Mouse (Mus musculus) gonadal fat pad, adult 2 months (tissue): ENCODE data around the gene Btf3. TPM values are rescaled to one million over a fixed set of nuclear protein-coding genes. Genes with fewer than 3 reads are reported as not detected.

Experiments
- DNase-seq: peaks from one replicate; pipeline ENCODE4 v3.0.0-alpha.2; 2012; ENCODE audit warnings: low read depth
- polyA plus RNA-seq: library from polyadenylated mRNA; depleted of rRNA; stranded (reverse); fragments of >200 nt; gene quantifications from 2 replicates; pipeline ENCODE4 v1.2.3, GENCODE M21; 2012; rRNA removed

Gene Btf3
- polyA plus RNA-seq, 1 experiment: 149 TPM

- DNase-seq: no peak
Measured at GRCm38 (mm10) chr13:98276253-98276652, 40.6 kb downstream of the Btf3 start.

- no peak for DNase-seq
Measured at GRCm38 (mm10) chr13:98275646-98276045, 41.2 kb downstream of the Btf3 start.

GRCm38 (mm10) chr13:98274023-98274422 is 42.8 kb downstream of the Btf3 start:
- DNase-seq: no peak

GRCm38 (mm10) chr13:98264111-98264510 is 52.7 kb downstream of the Btf3 start:
- DNase-seq: no peak

GRCm38 (mm10) chr13:98263458-98263987 is 53.3 kb downstream of the Btf3 start:
- DNase-seq: no peak

- peak; percentile 77 for DNase-seq
Measured at GRCm38 (mm10) chr13:98262636-98263457, 54.0 kb downstream of the Btf3 start, which contains the start of the genes Utp15 and Ankra2. TSS of gene Utp15 (minus strand) at chr13:98263041. TSS of gene Ankra2 (plus strand) at chr13:98263074.

Other genes with a start within 250 kb of the Btf3 start
- 25.7 and 27.8 TPM in 2 replicates for gene Arhgef28, start 110.6 kb downstream of the Btf3 start, polyA plus RNA-seq
- 6.5 and 7.9 TPM in 2 replicates for gene Utp15, start 54.0 kb downstream of the Btf3 start, polyA plus RNA-seq
- gene Ankra2, start 53.9 kb downstream of the Btf3 start, polyA plus RNA-seq: 14.7 and 16.4 TPM in 2 replicates
- 2.2 and 2.8 TPM in 2 replicates for gene Gm21976, start 37.1 kb downstream of the Btf3 start, polyA plus RNA-seq
- gene Foxd1, start 37.2 kb upstream of the Btf3 start, polyA plus RNA-seq: 0.03 TPM in 1 of 2 replicates, not detected in the other
- 2.6 and 2.7 TPM in 2 replicates for gene Gm10320, start 175.0 kb upstream of the Btf3 start, polyA plus RNA-seq